Mouse (Mus musculus) CH12.LX (cell line): ENCODE measurements around the gene Tbc1d25. TPM values are rescaled to one million over a fixed set of nuclear protein-coding genes. Genes with fewer than 3 reads are reported as not detected.

ENCODE experiments used
- DNase-seq: peaks from one replicate; pipeline ENCODE4 v3.0.0-alpha.2; 2013; ENCODE audit errors: extremely low read depth
- H3K27ac ChIP-seq: 2 replicates; pipeline ENCODE4 v1.5.1; 2012; ENCODE audit warnings: low read depth, mild to moderate bottlenecking, control low read depth, moderate library complexity; ENCODE audit not compliant: insufficient read depth
- H3K27me3 ChIP-seq: replicated peaks from 2 replicates; pipeline ENCODE3; 2012; ENCODE audit warnings: inconsistent platforms
- H3K36me3 ChIP-seq, 2 experiments: replicated peaks in 1 of 2; 2 replicates each; pipeline versions ENCODE3 to v1.6.1; 2012; ENCODE audit warnings: inconsistent platforms in 1 of 2, low read length in 1 of 2, mild to moderate bottlenecking in 1 of 2, mixed read lengths in 1 of 2, moderate library complexity in 1 of 2; ENCODE audit not compliant: control insufficient read depth in 1 of 2, insufficient read depth in 1 of 2
- H3K4me1 ChIP-seq, 2 experiments: 2 replicates each; pipeline ENCODE4 v1.6.1; 2012; ENCODE audit warnings: inconsistent platforms in 1 of 2, moderate library complexity in 1 of 2; ENCODE audit not compliant: insufficient read depth in 2 of 2, control insufficient read depth in 1 of 2
- H3K4me2 ChIP-seq: 2 replicates; pipeline ENCODE4 v1.6.1; 2012; ENCODE audit warnings: low read depth, mild to moderate bottlenecking, control low read depth; ENCODE audit not compliant: poor library complexity, insufficient read depth, severe bottlenecking
- H3K4me3 ChIP-seq, 3 experiments: fragments of 150-350 bp in 1 of 3; sonication (generic) in 1 of 3; replicated peaks in 1 of 3; 2 replicates each; pipeline versions ENCODE3 to v1.5.1; 2011 to 2012; ENCODE audit warnings: low read depth in 2 of 3, low read length in 2 of 3, mild to moderate bottlenecking in 2 of 3, moderate library complexity in 2 of 3, control low read depth in 1 of 3, improper control_type of control experiment in 1 of 3, inconsistent platforms in 1 of 3, mixed read lengths in 1 of 3; ENCODE audit not compliant: poor library complexity in 1 of 3
- H3K79me2 ChIP-seq: replicated peaks from 2 replicates; pipeline ENCODE4 v1.6.1; 2012; ENCODE audit warnings: mild to moderate bottlenecking, moderate library complexity; ENCODE audit not compliant: control insufficient read depth, poor library complexity, insufficient read depth, severe bottlenecking; ENCODE audit errors: extremely low read depth
- H3K9ac ChIP-seq: 2 replicates; pipeline ENCODE4 v1.6.1; 2012; ENCODE audit warnings: low read depth, mild to moderate bottlenecking, control low read depth, moderate library complexity; ENCODE audit not compliant: insufficient read depth
- H3K9me3 ChIP-seq: replicated peaks from 2 replicates; pipeline ENCODE3; 2012; ENCODE audit warnings: low read length, inconsistent platforms, mixed read lengths
- CHD1 ChIP-seq: IDR thresholded peaks from 2 replicates; pipeline ENCODE4 v1.6.1; 2012; ENCODE audit warnings: low read depth, low read length, improper control_type of control experiment, inconsistent platforms
- CHD2 ChIP-seq: IDR thresholded peaks from 2 replicates; pipeline ENCODE4 v1.6.1; 2011; ENCODE audit warnings: low read length, improper control_type of control experiment
- EP300 ChIP-seq: IDR thresholded peaks from 2 replicates; pipeline ENCODE4 v1.6.1; 2011; ENCODE audit warnings: low read length, improper control_type of control experiment
- JUN ChIP-seq: IDR thresholded peaks from 2 replicates; pipeline ENCODE4 v1.6.1; 2011; ENCODE audit warnings: low read depth, mild to moderate bottlenecking, low read length, improper control_type of control experiment, moderate library complexity; ENCODE audit not compliant: insufficient read depth
- KAT2A ChIP-seq: IDR thresholded peaks from 2 replicates; pipeline ENCODE4 v1.6.1; 2012; ENCODE audit warnings: low read length, improper control_type of control experiment, inconsistent platforms; ENCODE audit not compliant: insufficient replicate concordance
- MEF2A ChIP-seq: IDR thresholded peaks from 2 replicates; pipeline ENCODE4 v1.6.1; 2014; ENCODE audit warnings: low read depth, mild to moderate bottlenecking, inconsistent platforms, low read length, improper control_type of control experiment, borderline replicate concordance
- NRF1 ChIP-seq: IDR thresholded peaks from 2 replicates; pipeline ENCODE4 v1.6.1; 2014; ENCODE audit warnings: low read depth, mild to moderate bottlenecking, inconsistent platforms, low read length, improper control_type of control experiment, moderate library complexity
- PAX5 ChIP-seq: IDR thresholded peaks from 2 replicates; pipeline ENCODE4 v1.6.1; 2012; ENCODE audit warnings: low read length, inconsistent platforms, mixed read lengths
- POLR2A ChIP-seq: IDR thresholded peaks from 2 replicates; pipeline ENCODE4 v1.6.1; 2011; ENCODE audit warnings: low read depth, mild to moderate bottlenecking, improper control_type of control experiment, low read length
- POLR2AphosphoS2 ChIP-seq: IDR thresholded peaks from 2 replicates; pipeline ENCODE4 v1.6.1; 2011; ENCODE audit warnings: low read depth, low read length, improper control_type of control experiment
- RAD21 ChIP-seq: IDR thresholded peaks from 2 replicates; pipeline ENCODE4 v1.6.1; 2011; ENCODE audit warnings: low read depth, mild to moderate bottlenecking, low read length, improper control_type of control experiment, moderate library complexity
- TCF12 ChIP-seq: IDR thresholded peaks from 2 replicates; pipeline ENCODE4 v1.6.1; 2014; ENCODE audit warnings: low read depth, mild to moderate bottlenecking, inconsistent platforms, low read length, improper control_type of control experiment
- USF1 ChIP-seq: IDR thresholded peaks from 2 replicates; pipeline ENCODE4 v1.6.1; 2014; ENCODE audit warnings: low read depth, mild to moderate bottlenecking, inconsistent platforms, low read length, improper control_type of control experiment
- USF2 ChIP-seq: conservative IDR thresholded peaks from 2 replicates; pipeline ENCODE4 v1.6.1; 2011; ENCODE audit warnings: low read depth, low read length, improper control_type of control experiment
- ZC3H11A ChIP-seq: IDR thresholded peaks from 2 replicates; pipeline ENCODE4 v1.6.1; 2012; ENCODE audit warnings: low read depth, mild to moderate bottlenecking, inconsistent platforms, low read length, improper control_type of control experiment
- ZKSCAN1 ChIP-seq: IDR thresholded peaks from 2 replicates; pipeline ENCODE4 v1.6.1; 2012; ENCODE audit warnings: low read depth, inconsistent platforms, low read length, improper control_type of control experiment, borderline replicate concordance
- ZMIZ1 ChIP-seq: IDR thresholded peaks from 2 replicates; pipeline ENCODE4 v1.6.1; 2012; ENCODE audit warnings: low read depth, mild to moderate bottlenecking, inconsistent platforms, low read length, improper control_type of control experiment
- dilution Hi-C: fragments of 300-500 bp; cut with MboI; formaldehyde crosslinking; loops from 2 replicates; pipeline ENCODE4 v1.14.3; 2020; ENCODE audit warnings: low sequenced_read_pairs; ENCODE audit not compliant: extremely low pct_unique_long_range_greater_than_20kb, extremely low pct_ligation_motif_present
- in situ Hi-C: fragments of 300-500 bp; cut with MboI; formaldehyde crosslinking; loops from 3 replicates; pipeline ENCODE4 v1.14.3; 2019; ENCODE audit warnings: low sequenced_read_pairs, low pct_ligation_motif_present, low pct_unique_long_range_greater_than_20kb, mixed read lengths
- polyA plus RNA-seq: library from polyadenylated mRNA; unstranded; fragments of >175 nt; gene quantifications from 2 replicates; pipeline ENCODE4 v1.2.1, GENCODE M21; 2012; ENCODE audit warnings: low read depth; ENCODE audit not compliant: insufficient read length
- total RNA-seq, 2 experiments: library from RNA; depleted of rRNA; stranded (reverse); fragments of 300-350 nt in 1 of 2; fragments of >200 nt in 1 of 2; gene quantifications; 2 replicates each; pipeline ENCODE4 v1.2.3; 2012 to 2014

Tbc1d25 gene
- total and polyA plus RNA-seq, 3 experiments, result 2.4 to 10.2 (median 6.0) TPM

GRCm38 (mm10) chrX:8142948-8143347 lies 33.0 kb downstream of the Tbc1d25 start:
- Histone ChIP-seq H3K79me2 (peaks cover 24% of the 10 kb centered on the region), H3K4me3 (peak overlapping the region in 2 of 3 experiments; percentile 9 to 73), H3K9ac (no peak overlapping the region; the same call in 1 of the 2 replicates), H3K36me3 (peaks cover 38 to 48% of the 10 kb centered on the region in 2 experiments), H3K4me2 (no peak overlapping the region), H3K27ac (no peak overlapping the region), H3K9me3 (no peaks in the 10 kb centered on the region), H3K27me3 (no peaks in the 10 kb centered on the region), H3K4me1 (peaks cover 2 to 17% of the 10 kb centered on the region in 2 experiments; a peak in 3 of 4 replicates)
- dilution Hi-C loops, result no loop called here
- in situ Hi-C loops, result no loop called here
- no peak for TF ChIP-seq NRF1
- TF ChIP-seq USF2, result no peak
- no peak for TF ChIP-seq JUN
- DNase-seq, result no peak

- TF ChIP-seq ZKSCAN1 (no peak), CHD1 (no peak), POLR2A (peak; percentile 7; the same call in 1 of the 2 replicates), USF1 (no peak), ZMIZ1 (peak; percentile 42; the same call in 1 of the 2 replicates), KAT2A (no peak), USF2 (no peak), MEF2A (no peak), CHD2 (no peak), RAD21 (no peak), POLR2AphosphoS2 (peak; percentile 87; the same call in 1 of the 2 replicates), TCF12 (no peak), JUN (no peak), EP300 (no peak), ZC3H11A (no peak), PAX5 (no peak)
- H3K4me3 ChIP-seq, result no peak overlapping the region
- peaks cover 37 to 65% of the 10 kb centered on the region in 2 experiments for H3K36me3 ChIP-seq
- no peak for DNase-seq
- in situ Hi-C loops (no loop called here), dilution Hi-C loops (no loop called here)
- H3K9me3 ChIP-seq, result no peaks in the 10 kb centered on the region
- no peak overlapping the region for H3K9ac ChIP-seq
- no peaks in the 10 kb centered on the region for H3K27me3 ChIP-seq
- no peak overlapping the region for H3K27ac ChIP-seq
- H3K4me2 ChIP-seq, result no peak overlapping the region
- H3K4me1 ChIP-seq, result peaks cover 2 to 15% of the 10 kb centered on the region in 2 experiments; a peak in 3 of 4 replicates
- H3K79me2 ChIP-seq, result peaks cover 23% of the 10 kb centered on the region
Measured at GRCm38 (mm10) chrX:8141058-8141457, 34.9 kb downstream of the Tbc1d25 start.
